Mouse (Mus musculus): ENCODE measurements around the gene Hdgf.
"Not testable (repeated sequence)": the region's sequence is repeated elsewhere in the genome, so short reads cannot be mapped to it uniquely, and the experiment has no call there.

The Hdgf gene

GRCm38 (mm10) chr3:87905880-87906485 is at the start of gene Hdgf:
Hdgf (plus strand) TSS chr3:87906321.
- DNase-seq, result peak; percentile 95

GRCm38 (mm10) chr3:87857666-87858065 is 48.5 kb upstream of the Hdgf start:
- no peak for DNase-seq

GRCm38 (mm10) chr3:87859813-87860212 is 46.3 kb upstream of the Hdgf start:
- DNase-seq, result peak; percentile 63

GRCm38 (mm10) chr3:87864111-87864510 is 42.0 kb upstream of the Hdgf start:
- DNase-seq, result not testable (repeated sequence)

- no peak for DNase-seq
Observed at GRCm38 (mm10) chr3:87877730-87878129, 28.4 kb upstream of the Hdgf start.

GRCm38 (mm10) chr3:87884291-87884690 is 21.8 kb upstream of the Hdgf start:
- no peak for DNase-seq

- peak; percentile 37 for DNase-seq
Observed at GRCm38 (mm10) chr3:87884708-87885251, 21.3 kb upstream of the Hdgf start.

GRCm38 (mm10) chr3:87885281-87886003 is 20.7 kb upstream of the Hdgf start, which contains the start of gene Prcc:
Prcc (minus strand) TSS chr3:87885608.
- peak; percentile 92 for DNase-seq

- no peak for DNase-seq
Observed at GRCm38 (mm10) chr3:87886004-87886365, 20.1 kb upstream of the Hdgf start.

GRCm38 (mm10) chr3:87886416-87886815 is 19.7 kb upstream of the Hdgf start:
- no peak for DNase-seq

GRCm38 (mm10) chr3:87887400-87887799 is 18.7 kb upstream of the Hdgf start:
- not testable (repeated sequence) for DNase-seq

- DNase-seq, result no peak
Observed at GRCm38 (mm10) chr3:87891481-87891880, 14.6 kb upstream of the Hdgf start.

- no peak for DNase-seq
Observed at GRCm38 (mm10) chr3:87893367-87893905, 12.7 kb upstream of the Hdgf start.

- DNase-seq, result no peak
Observed at GRCm38 (mm10) chr3:87899266-87899665, 6.9 kb upstream of the Hdgf start.

- no peak for DNase-seq
Observed at GRCm38 (mm10) chr3:87899776-87900175, 6.3 kb upstream of the Hdgf start.

- no peak for DNase-seq
Observed at GRCm38 (mm10) chr3:87901036-87901624, 5.0 kb upstream of the Hdgf start.

- DNase-seq, result not testable (repeated sequence)
Observed at GRCm38 (mm10) chr3:87901959-87902358, 4.2 kb upstream of the Hdgf start.

GRCm38 (mm10) chr3:87903821-87904220 is 2.3 kb upstream of the Hdgf start:
- DNase-seq, result no peak

- no peak for DNase-seq
Observed at GRCm38 (mm10) chr3:87906601-87906980, 470 bp downstream of the Hdgf start.

- peak; percentile 59 for DNase-seq
Observed at GRCm38 (mm10) chr3:87906981-87907857, 1.1 kb downstream of the Hdgf start.

GRCm38 (mm10) chr3:87907906-87908305 is 1.8 kb downstream of the Hdgf start:
- DNase-seq, result peak; percentile 46

GRCm38 (mm10) chr3:87909381-87909780 is 3.3 kb downstream of the Hdgf start:
- DNase-seq, result no peak

- no peak for DNase-seq
Observed at GRCm38 (mm10) chr3:87909874-87910273, 3.8 kb downstream of the Hdgf start.

Measured in kidney, adult 18-20 months (tissue).